Mouse (Mus musculus) heart, postnatal 0 days (tissue): ENCODE measurements around the gene Cflar. TPM values are rescaled to one million over a fixed set of nuclear protein-coding genes. Genes with fewer than 3 reads are reported as not detected.
A peak's percentile ranks its signal among the peaks of the same experiment; 100 is the strongest.
"Not testable (repeated sequence)": the region's sequence is repeated elsewhere in the genome, so short reads cannot be mapped to it uniquely, and the experiment has no call there.

ENCODE experiments used
- ATAC-seq: fragments of 200-750 bp; cut with Nextera tagmentation; 2 replicates; pipeline ENCODE4 v1.8.0; 2017; ENCODE audit warnings: low read depth, moderate number of reproducible peaks, moderate library complexity; ENCODE audit not compliant: insufficient read depth
- DNase-seq: peaks from one replicate; pipeline ENCODE4 v3.0.0-alpha.2; 2016; ENCODE audit warnings: low spot score
- H3K27ac ChIP-seq: fragments of 300-500 bp; sonication (generic); 2 replicates; pipeline ENCODE4 v1.5.1; 2014; ENCODE audit warnings: low read depth, mild to moderate bottlenecking
- H3K27me3 ChIP-seq: fragments of 300-500 bp; sonication (generic); 2 replicates; pipeline ENCODE4 v1.6.1; 2014; ENCODE audit warnings: low read length, mixed read lengths; ENCODE audit not compliant: control insufficient read depth, insufficient read depth
- H3K36me3 ChIP-seq: fragments of 300-500 bp; sonication (generic); replicated peaks from 2 replicates; pipeline ENCODE4 v1.6.1; 2014; ENCODE audit warnings: low read length, mixed read lengths; ENCODE audit not compliant: control insufficient read depth, insufficient read depth
- H3K4me1 ChIP-seq: fragments of 300-500 bp; sonication (generic); 2 replicates; pipeline ENCODE4 v1.6.1; 2014; ENCODE audit warnings: antibody characterized with exemption; ENCODE audit not compliant: control insufficient read depth, insufficient read depth
- H3K4me2 ChIP-seq: fragments of 300-500 bp; sonication (generic); 2 replicates; pipeline ENCODE4 v1.6.1; 2014; ENCODE audit warnings: low read depth, mild to moderate bottlenecking, low read length, moderate library complexity
- H3K4me3 ChIP-seq: fragments of 300-500 bp; sonication (generic); 2 replicates; pipeline ENCODE4 v1.5.1; 2014; ENCODE audit warnings: low read depth, low read length
- H3K9ac ChIP-seq: fragments of 300-500 bp; sonication (generic); replicated peaks from 2 replicates; pipeline ENCODE4 v1.6.1; 2014; ENCODE audit warnings: low read depth, low read length, mixed read lengths
- H3K9me3 ChIP-seq: fragments of 300-500 bp; sonication (generic); replicated peaks from 2 replicates; pipeline ENCODE4 v1.6.1; 2016; ENCODE audit warnings: low read length; ENCODE audit not compliant: control insufficient read depth
- CTCF ChIP-seq: IDR thresholded peaks from 2 replicates; pipeline ENCODE4 v1.5.1; 2016; ENCODE audit warnings: antibody characterized with exemption, control low read depth, low read depth
- EP300 ChIP-seq: IDR thresholded peaks from 2 replicates; pipeline ENCODE4 v1.6.1; 2016; ENCODE audit warnings: antibody characterized with exemption, low read depth
- WGBS: fragments of 180-500 bp; shearing (Covaris S2); extraction: QIAGEN DNeasy Blood & Tissue Kit; methylation state at CpG from one replicate; pipeline ENCODE4 v1.1.7; 2014; 5-methylcytosine and 5-hydroxymethylcytosine counted together
- polyA plus RNA-seq: library from polyadenylated mRNA; unstranded; fragments of >200 nt; fragmentation: Nextera tagmentation; extraction: Ambion mirVana; gene quantifications from 2 replicates; pipeline ENCODE4 v1.2.1, GENCODE M21; 2015
- total RNA-seq: library from RNA; depleted of rRNA; stranded (reverse); fragments of >200 nt; gene quantifications from 2 replicates; pipeline ENCODE4 v1.2.3, GENCODE M21; 2014; ENCODE audit warnings: low replicate concordance

Gene Cflar
- total and polyA plus RNA-seq, 2 experiments from 2014 or later: 49.8 to 102 TPM

DNA sequence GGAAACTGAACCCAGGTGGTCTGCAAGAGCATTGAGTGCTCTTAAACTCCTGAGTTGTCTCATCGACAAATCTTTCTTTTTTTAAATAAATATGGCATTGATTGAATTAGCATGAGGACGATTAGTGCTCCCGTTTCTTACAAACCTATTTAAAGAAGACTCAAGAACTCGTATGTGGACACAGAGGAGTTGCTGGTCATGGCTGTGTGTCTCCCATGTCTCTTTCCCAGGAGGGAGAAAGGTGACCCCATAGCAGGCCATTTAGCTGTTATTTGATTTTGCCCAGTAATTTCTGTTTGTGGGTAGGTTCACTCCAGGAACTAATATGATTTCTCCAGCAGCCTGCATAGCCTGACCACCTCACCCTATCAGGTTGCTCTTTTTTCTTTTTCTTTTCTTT, 85.5 kb downstream of the Cflar start:
- DNase-seq (no peak), ATAC-seq (no peak)
- Histone ChIP-seq H3K27me3 (no peaks in the 10 kb centered on the region), H3K36me3 (peaks cover 5% of the 10 kb centered on the region; the same call in 1 of the 2 replicates), H3K9me3 (0 out of 2 replicates have a peak, but pooled peaks cover 3% of the 10 kb centered on the region), H3K27ac (peak overlapping the region; percentile 55), H3K4me1 (no peaks in the 10 kb centered on the region), H3K4me2 (peak overlapping the region; percentile 44), H3K4me3 (no peak overlapping the region; the same call in 1 of the 2 replicates), H3K9ac (no peak overlapping the region)
- WGBS: 70% methylated on average over 4 of the region's 4 CpGs
- TF ChIP-seq EP300 (no peak), CTCF (no peak)

DNA sequence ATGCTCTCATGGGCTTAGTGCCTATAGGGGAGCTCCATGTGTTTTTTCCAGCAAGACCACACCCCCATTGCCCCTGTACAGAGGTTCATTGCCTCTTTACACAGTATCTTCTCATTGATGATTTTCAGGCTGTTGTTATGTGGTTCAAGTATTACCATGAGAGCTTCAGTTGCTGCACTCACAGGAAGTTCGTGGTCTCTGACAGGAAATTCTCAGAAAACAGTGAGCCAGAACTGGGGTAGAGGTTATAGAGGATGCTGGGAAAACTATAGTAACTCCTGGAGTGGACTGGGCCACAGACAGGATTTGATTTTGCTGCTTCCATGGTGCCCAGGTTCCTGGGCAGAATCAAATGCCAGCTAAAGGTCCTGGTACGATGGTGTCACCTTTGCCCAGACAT, 86.1 kb downstream of the Cflar start:
- ATAC-seq (peak; percentile 56), DNase-seq (peak; percentile 9)
- Histone ChIP-seq H3K4me1 (no peaks in the 10 kb centered on the region), H3K9ac (no peak overlapping the region), H3K4me2 (peak overlapping the region; percentile 44; the same call in 1 of the 2 replicates), H3K27ac (peak overlapping the region; percentile 55), H3K4me3 (no peak overlapping the region), H3K36me3 (peaks cover 5% of the 10 kb centered on the region; the same call in 1 of the 2 replicates), H3K9me3 (0 out of 2 replicates have a peak, but pooled peaks cover 3% of the 10 kb centered on the region), H3K27me3 (no peaks in the 10 kb centered on the region)
- WGBS: 69% methylated on average over 2 of the region's 2 CpGs
- TF ChIP-seq EP300 (no peak), CTCF (no peak)

DNA sequence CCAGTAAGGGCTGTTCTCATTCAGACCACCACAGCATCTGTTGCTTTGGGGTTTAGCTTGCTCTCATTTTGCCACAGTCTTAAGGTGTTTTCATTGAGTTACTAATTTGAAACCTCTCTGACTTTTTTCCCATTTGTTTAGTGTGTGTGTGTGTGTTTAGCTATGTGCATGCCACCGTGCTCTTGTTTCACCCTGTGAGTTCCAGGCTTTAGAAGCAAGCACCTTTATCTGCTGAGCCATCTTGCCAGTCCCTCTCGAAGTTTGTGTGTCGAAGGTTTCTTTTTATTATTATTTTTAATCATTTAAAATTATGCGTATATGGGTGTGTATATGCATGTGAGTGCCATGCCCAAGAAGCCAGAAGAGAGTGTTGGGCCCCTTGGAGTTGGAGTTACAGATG, 87.6 kb downstream of the Cflar start:
- H3K27ac ChIP-seq: no peak overlapping the region
- DNase-seq (no peak), ATAC-seq (no peak)
- no peak overlapping the region for H3K9ac ChIP-seq
- no peaks in the 10 kb centered on the region for H3K4me1 ChIP-seq
- H3K4me3 ChIP-seq: no peak overlapping the region
- H3K36me3 ChIP-seq: peaks cover 5% of the 10 kb centered on the region; the same call in 1 of the 2 replicates
- no peak for TF ChIP-seq CTCF
- TF ChIP-seq EP300: no peak
- 0 out of 2 replicates have a peak, but pooled peaks cover 3% of the 10 kb centered on the region for H3K9me3 ChIP-seq
- no peak overlapping the region for H3K4me2 ChIP-seq
- no peaks in the 10 kb centered on the region for H3K27me3 ChIP-seq
- 94% methylated on average over 4 of the region's 4 CpGs for WGBS

DNA sequence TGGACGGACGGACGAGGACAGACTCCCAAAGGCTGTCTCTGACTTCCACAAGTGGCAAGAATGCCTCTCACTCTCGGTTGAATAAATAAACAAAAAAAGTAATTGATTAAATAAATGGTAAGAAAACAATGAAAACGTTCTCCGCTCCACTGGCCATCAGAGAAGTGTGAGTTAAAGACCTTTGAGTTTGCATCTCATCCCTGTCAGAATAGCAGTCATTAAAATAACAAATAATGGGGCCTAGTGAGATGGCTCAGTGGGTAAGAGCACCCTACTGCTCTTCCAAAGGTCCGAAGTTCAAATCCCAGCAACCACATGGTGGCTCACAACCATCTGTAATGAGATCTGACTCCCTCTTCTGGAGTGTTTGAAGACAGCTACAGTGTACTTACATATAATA, 89.3 kb downstream of the Cflar start:
- H3K4me1 ChIP-seq, H3K27ac ChIP-seq, DNase-seq, H3K36me3 ChIP-seq, H3K4me3 ChIP-seq, H3K9me3 ChIP-seq, H3K27me3 ChIP-seq, H3K9ac ChIP-seq, H3K4me2 ChIP-seq, ATAC-seq: not testable (repeated sequence)
- WGBS: 88% methylated on average over 7 of the region's 7 CpGs

DNA sequence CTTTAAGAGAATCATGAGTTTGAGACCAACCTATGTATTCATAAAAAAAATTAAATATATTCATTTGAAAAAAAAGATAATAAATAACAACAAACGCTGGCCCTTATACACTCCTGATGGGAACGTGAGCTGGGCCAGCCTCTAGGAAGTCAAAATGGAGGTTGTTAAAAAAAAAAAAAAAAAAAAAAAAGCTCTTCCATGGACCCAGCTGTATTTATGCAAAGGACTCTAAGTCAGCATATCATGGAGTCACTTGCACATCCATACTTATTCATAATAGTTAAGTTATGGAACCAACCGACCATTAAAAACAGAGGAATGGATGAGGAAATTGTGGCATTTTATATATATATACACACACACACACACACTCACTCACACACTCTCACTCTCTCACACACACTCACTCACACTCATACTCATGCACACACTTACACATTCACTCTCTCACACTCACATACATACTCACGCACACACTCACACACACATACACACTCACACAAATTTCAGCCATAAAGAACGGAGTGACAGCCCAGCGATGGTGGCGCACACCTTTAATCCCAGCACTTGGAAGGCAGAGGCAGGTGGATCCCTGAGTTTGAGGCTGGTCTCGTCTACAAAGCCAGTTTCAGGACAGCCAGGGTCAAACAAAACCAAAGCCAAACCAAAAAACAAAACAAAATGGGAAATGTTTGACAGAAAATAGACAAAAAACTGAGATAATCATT, 90.4 kb downstream of the Cflar start:
- H3K4me3 ChIP-seq: no peak overlapping the region
- H3K27me3 ChIP-seq: no peaks in the 10 kb centered on the region
- H3K9ac ChIP-seq: peak overlapping the region; percentile 20; the same call in 1 of the 2 replicates
- no peak for ATAC-seq
- TF ChIP-seq EP300 (no peak), CTCF (no peak)
- H3K27ac ChIP-seq: peak overlapping the region; percentile 59; the same call in 1 of the 2 replicates
- 91% methylated on average over 8 of the region's 8 CpGs for WGBS
- peak overlapping the region; percentile 30; the same call in 1 of the 2 replicates for H3K4me2 ChIP-seq
- H3K36me3 ChIP-seq: peaks cover 5% of the 10 kb centered on the region; the same call in 1 of the 2 replicates
- 0 out of 2 replicates have a peak, but pooled peaks cover 3% of the 10 kb centered on the region for H3K9me3 ChIP-seq
- no peak for DNase-seq
- H3K4me1 ChIP-seq: no peaks in the 10 kb centered on the region
